Mouse (Mus musculus) frontal cortex, postnatal 14 days (tissue): Measurements from ENCODE around the gene Zfp729a.
A peak's percentile ranks its signal among the peaks of the same experiment; 100 is the strongest.
"Not testable (repeated sequence)": the region's sequence is repeated elsewhere in the genome, so short reads cannot be mapped to it uniquely, and the experiment has no call there.

Experiments
- DNase-seq, 2 experiments: peaks; one replicate each; pipeline ENCODE4 v3.0.0; 2022; ENCODE audit warnings: low spot score in 2 of 2

Gene Zfp729a

GRCm38 (mm10) chr13:67637294-67638007, at the start of gene Zfp729a, which contains the start of gene Gm49345:
TSS of gene Zfp729a (minus strand) at chr13:67637791.
TSS of gene Gm49345 (minus strand) at chr13:67637769.
- DNase-seq = peak; percentile 67 to 73

- DNase-seq = no peak
Observed at GRCm38 (mm10) chr13:67686971-67687370, 49.4 kb upstream of the Zfp729a start, which contains the start of gene Zfp738. TSS of gene Zfp738 (minus strand) at chr13:67687071.

- not testable (repeated sequence) for DNase-seq
Observed at GRCm38 (mm10) chr13:67683841-67684240, 46.2 kb upstream of the Zfp729a start.

- DNase-seq = peak; percentile 71 to 79
Observed at GRCm38 (mm10) chr13:67682959-67683735, 45.6 kb upstream of the Zfp729a start.

GRCm38 (mm10) chr13:67674902-67675301, 37.3 kb upstream of the Zfp729a start:
- no peak for DNase-seq

- no peak for DNase-seq
Observed at GRCm38 (mm10) chr13:67652496-67652895, 14.9 kb upstream of the Zfp729a start.

GRCm38 (mm10) chr13:67610108-67610507, 27.5 kb downstream of the Zfp729a start:
- DNase-seq = no peak

GRCm38 (mm10) chr13:67609066-67609876, 28.3 kb downstream of the Zfp729a start, which contains the start of gene Zfp729b:
TSS of gene Zfp729b (minus strand) at chr13:67609707.
- DNase-seq = peak; percentile 74 to 82

GRCm38 (mm10) chr13:67572591-67573189, 64.9 kb downstream of the Zfp729a start:
- no peak for DNase-seq
